Mouse (Mus musculus): ENCODE results near the gene Copz2.
"Not testable (repeated sequence)": the region's sequence is repeated elsewhere in the genome, so short reads cannot be mapped to it uniquely, and the experiment has no call there.

The Copz2 gene

DNA sequence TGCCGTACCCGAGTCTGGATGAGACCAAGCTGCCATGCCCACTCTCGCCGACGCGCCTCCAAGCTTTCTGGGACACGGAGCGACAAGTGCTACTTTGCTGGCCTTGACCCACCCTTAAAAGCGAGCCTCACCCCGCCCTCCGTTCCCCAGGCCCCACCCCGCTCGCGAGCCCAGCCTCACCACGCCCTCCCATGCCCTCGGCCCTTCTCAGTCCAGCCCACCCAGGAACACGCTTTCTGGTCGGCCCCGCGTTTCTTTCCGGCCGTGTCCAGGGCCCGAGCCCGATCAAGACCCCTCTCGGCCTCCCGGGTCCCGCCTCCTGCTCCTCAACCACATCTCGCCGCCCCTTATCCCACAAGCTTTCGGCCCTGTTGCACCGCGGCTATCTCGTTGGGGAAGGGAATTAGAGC is 20.3 kb upstream of the Copz2 start:
- in situ Hi-C loops (cut with MboI) = no loop called here

DNA sequence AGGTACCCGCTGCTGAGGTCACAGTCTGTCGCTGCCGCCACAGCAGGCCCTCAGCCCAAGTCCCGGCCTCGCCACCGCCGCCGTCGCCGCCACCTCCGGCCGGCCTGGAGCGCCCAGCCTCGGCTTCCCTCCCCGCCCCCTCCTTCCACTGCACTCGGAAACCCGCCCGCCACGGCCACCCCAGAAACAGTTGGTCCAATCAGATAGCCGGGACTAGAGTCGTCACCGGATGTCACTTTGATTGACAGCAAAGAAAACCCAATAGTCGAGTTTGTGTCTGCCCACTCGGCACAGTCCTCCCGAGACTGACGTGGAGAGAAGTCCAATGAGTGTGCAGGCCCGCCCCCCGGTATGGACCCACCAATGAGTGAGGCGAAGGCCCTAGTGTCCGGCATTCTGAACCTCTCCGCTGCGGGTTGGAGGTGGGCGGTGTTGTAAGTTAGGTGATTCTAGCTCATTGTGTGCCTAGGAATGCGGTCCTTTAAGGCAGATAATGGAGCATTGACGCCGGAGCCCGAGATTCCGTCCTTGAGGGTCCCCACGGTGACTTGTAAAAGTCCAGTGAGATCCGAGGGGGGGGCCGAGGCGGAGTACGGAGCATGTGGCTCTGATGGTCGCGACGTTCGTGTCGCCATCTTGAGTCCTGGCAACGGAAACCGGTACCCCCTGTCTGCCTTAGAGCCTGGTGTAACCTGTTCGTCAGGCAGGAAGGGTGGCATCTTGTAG is 19.7 kb upstream of the Copz2 start, which contains the start of gene Nfe2l1:
TSS of gene Nfe2l1 (minus strand) at position 156 of the 726 bp plus-strand sequence.
- in situ Hi-C loops (cut with MboI) = no loop called here

DNA sequence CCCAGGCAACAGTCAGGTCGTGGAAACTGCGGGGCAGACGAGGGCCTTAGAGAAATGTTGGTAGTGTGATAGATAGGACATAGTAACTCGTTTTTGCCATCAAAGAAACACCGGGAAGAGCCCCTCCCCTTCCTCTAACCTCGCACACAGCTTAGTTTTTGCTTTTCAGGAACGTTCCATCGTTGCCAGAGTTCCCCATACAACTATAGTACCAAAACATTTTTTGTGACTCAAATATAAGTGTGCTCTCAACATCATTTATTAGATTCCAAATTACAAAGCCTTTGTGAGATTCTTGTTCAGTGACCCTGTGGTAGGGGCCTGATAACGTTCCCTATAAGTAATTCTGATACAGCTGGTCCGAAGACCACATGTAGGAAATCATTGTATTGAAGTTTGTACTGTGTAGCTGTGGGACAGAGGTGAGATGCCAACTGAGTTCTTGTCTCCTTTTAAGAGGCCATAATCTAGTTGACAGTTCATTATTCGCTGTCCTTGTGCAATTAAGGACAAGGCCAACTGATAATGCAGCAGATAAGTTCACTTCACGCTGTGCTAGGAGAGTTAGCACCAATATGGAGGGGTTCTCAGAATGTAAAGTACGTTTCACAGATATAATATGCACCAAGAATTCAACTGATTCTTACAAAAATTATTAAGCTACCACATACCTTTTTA is 19.0 kb upstream of the Copz2 start:
- in situ Hi-C loops (cut with MboI) = no loop called here

DNA sequence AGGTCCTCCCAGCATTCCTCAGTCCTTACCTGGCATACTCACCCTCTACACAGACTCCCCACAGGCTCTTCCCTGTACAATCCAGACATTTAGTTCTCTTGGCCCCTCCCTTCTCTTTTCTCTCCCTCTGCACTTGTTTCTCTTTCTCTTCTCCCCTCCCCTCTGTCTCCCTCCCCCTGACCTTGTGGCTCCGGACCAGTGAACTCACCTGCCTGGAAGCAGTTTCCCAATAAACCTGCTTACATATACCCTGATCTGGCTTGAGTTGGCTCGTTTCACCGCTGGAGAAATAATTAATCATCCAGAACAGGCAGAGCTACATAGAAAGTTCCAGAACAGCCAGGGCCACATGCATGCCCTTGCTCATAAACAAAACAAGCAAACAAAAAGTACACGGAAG is 18.2 kb upstream of the Copz2 start:
- in situ Hi-C loops (cut with MboI) = no loop called here

DNA sequence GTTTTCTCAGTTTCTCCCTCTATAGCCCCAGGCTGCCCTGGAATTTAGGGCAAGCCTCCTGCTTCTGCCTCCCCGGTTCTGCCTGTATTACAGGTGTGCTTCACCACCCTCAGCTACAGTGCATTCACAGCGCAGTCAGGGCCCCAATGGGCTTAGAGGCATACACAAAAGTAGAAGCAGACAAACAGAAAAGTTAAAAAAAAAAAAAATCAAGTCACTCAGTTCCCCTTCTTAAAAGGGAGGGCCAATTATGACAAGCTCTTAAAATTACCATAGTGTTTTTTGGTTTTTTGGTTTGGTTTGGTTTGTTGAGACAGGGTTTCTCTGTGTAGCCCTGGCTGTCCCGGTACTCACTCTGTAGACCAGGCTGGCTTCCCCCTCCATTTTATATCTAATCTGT is 17.1 kb upstream of the Copz2 start:
- in situ Hi-C loops (cut with MboI) = no loop called here

DNA sequence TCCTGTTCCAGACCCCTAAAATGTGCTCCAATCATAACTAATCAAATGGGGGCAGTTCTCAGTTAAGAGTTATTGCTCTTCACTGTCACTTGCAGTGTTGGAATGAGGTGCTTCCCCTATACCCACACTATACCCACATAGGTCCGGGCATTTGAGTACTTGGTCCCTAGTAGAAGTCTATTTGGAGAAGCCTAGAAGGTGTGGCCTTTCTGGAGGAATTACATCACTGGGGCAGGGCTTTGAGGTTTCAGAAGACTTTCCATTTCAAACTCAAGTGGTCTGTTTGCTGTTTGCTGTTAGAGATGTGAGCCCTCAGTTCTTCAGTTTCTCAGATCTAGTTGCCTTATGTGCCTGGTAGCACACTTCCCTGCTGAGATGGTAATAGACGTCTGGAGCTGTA is 16.7 kb upstream of the Copz2 start:
- in situ Hi-C loops (cut with MboI) = no loop called here

DNA sequence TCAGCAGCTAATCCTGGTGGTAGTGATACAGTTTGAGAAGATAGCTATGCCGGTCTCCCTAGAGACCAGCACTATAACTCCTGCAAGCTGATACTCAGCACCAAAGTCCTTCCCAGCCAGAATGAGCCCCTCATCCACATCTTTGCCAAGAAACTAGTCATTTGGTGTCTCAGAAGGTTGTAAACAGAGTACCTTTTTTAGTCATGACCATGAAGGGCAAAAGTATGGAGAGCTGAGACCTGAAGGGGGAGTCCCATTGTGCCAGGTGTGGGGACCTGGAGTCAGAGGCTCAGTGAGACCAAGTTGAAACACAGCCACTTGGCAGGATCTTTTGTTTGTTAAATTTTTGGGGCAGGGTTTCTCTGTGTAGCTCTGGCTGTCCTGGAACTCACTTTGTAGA is 15.5 kb upstream of the Copz2 start:
- in situ Hi-C loops (cut with MboI) = no loop called here

DNA sequence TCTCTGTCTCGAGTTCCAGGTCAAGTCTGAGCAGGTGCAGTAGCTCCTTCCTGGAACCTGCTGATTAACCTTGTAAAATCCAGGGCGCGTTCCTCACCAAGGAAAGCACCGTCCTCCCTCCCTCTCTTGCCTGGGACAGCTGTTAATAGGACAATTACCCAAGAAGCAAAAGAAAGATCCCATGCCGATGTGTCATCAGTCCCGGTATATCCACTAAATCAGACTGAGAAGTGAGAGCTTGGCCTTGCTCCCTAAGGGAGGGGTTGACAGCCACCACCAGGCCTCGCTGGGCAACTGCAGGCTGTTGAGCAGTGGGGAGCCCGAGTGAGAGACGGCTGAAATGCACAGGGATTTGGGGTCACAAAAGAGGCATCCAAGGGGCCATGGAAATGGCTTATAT is 12.4 kb upstream of the Copz2 start:
- in situ Hi-C loops (cut with MboI) = no loop called here

DNA sequence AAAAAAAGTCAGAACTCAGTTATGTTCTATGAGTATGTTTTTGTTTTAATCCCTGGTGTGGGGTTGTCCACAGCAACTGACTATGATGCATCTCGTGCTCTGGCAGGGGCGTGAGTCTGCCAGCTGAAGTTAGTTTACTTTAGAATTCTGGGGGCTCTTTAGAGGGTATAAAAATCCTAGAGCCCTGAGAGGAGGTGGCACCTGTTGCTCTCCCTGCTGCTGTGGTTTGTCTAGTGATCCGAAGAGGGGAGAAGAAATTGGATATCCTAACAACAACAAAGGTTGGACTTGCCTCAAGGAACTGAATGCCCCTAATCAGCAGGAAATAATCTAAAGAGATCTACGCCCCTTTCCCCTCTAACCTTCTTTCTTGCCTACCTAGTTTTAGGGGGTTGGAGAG is 11.3 kb upstream of the Copz2 start:
- in situ Hi-C loops (cut with MboI) = no loop called here

DNA sequence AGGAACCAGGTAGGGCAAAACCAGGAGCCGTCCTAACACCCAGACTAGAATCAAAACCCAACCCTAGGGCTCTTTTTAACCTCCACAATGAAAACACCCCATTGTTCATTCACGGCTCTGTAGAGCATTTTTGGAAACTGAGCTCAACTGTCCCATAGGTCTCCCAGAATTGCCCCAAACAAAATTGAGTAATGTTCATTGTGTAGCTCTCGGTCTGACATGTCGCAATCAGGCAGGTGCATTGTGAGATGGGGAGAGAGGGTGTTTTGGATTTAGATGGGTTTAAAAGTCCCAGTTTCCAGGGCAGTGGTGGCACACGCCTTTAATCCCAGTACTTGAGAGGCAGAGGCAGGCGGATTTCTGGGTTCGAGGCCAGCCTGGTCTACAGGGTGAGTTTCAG is 10.2 kb upstream of the Copz2 start:
- in situ Hi-C loops (cut with MboI) = no loop called here

DNA sequence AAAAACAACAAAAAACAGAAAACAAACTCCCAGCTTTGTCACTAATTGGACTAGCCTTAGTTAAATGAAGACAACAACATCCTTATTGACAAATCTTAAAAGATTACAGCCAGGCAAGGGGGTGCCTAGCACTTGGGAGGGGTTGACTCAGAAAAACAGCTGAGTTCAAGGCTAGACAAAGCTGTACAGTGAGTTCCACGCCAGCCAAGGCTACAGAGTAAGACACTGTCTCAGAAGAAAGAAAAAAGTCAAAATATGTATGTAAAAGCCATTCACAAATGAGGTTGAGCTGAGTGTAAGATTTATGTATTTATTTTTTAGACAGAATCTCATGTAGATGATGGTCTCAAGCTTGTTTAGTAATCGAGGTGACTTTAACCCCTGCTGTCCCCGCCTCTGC is 9.8 kb upstream of the Copz2 start:
- in situ Hi-C loops (cut with MboI) = no loop called here

DNA sequence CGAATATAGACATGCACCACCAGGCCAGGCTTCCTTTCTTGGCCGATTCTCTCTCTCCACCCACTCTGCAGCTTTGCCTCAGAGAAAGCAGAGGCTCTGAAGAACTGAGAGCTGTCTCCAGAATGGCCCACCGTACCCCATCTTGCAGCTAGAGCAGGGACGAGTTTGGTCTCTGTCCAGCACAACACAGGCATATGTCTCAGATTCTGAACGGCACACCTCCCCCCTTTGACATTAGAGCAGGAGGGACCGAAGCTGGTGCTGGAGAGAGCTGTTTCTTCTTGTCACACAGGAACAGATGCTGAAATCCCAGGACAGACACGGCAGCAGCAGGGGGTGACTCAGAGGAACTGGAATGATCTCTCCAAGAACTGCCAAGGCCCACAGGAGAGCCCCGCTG is 9.4 kb upstream of the Copz2 start:
- in situ Hi-C loops (cut with MboI) = no loop called here

DNA sequence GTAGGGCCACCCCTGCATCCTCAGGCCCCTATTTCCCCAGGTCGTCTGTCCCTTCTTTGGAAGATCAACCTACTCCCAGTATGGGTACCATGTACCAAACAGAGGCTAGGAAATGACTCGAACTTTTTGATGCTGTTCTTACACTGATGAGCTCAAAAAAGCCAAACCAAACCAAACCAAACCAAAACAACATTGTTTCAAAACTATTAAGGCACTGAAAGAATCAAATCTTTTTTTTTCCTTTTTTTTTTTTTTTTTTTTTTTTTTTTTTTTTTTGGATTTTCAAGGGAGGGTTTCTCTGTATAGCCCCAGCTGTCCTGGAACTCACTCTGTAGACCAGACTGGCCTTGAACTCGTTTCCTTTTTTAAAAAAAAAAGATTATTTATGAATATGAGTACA is 6.0 kb upstream of the Copz2 start:
- in situ Hi-C loops (cut with MboI) = no loop called here

DNA sequence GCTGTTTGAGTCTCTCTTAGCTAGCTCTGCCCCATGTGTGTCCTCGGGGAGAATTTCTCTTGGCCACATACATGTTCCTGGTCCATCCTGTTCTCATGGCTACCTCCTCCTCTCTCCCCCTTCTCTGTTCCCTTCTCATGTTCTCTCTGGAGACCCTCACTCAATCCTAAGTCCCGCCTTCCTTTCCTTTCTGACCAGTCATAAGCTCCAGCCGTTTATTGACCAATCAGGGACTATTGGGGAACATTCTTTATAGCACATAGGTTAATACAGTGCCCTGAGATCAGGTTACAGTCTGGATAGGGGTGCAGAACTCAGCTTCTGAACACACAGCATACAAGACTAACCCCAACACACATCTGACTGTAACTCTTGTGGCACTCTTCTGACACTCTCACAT is 2.4 kb upstream of the Copz2 start:
- in situ Hi-C loops (cut with MboI) = no loop called here

DNA sequence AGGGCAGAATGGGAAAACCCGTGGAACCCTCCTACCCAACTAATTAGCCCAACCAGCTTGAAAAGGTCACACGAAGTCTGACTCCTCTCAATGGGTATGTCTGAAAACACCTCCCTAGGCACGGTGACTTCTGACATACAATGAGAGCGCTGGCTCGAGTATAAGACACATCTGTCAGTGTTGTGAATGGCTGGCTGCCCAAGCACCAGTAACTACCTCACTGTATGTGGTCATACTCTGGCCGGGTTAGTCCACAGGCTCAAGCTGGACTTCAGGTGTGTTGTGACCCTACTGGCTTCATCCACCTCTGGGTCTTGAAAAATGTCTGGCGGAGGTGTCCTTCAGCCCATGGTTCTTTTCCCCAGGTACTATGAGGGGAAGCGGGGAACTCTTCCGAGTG is 976 bp upstream of the Copz2 start:
- in situ Hi-C loops (cut with MboI) = no loop called here

DNA sequence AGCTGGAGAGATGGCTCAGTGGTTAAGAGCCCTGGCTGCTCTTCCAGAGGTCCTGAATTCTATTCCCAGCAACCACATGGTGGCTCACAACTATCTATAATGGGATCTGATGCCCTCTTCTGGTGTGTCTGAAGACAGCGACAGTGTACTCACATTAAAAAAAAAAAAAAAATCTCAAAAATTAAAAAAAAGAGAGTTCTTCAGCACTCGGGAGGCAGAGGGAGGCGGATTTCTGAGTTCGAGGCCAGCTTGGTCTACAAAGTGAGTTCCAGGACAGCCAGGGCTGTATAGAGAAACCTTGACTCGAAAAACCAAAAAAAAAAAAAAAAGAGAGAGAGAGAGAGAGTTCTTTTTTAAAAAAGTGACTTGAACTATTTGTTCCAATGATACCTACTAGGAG is 525 bp upstream of the Copz2 start:
- in situ Hi-C loops (cut with MboI) = not testable (repeated sequence)

DNA sequence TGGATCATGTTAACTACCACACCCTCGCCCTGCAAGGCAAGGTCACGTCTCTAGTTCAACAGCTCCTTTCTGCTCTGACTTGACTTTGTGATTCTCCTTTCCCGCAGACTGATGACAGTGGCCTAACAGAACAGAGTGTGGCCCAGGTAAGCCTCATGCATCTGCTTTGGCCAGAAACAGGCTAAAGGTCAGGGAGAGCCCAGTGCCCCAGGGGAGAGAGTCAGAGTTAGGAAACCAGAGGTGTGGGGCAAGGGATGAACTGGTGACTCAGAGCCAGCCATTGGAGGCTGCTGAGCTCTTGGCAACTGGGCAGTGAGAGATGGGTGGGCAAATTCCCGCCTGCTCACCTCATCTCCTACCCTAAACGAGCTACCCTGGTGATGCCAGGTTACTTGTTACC is 7.8 kb downstream of the Copz2 start:
- in situ Hi-C loops (cut with MboI) = loop anchor here (25.0 kb wide), 2 partner anchors 95 to 570 kb away; partner anchors contain the start of genes Hoxb6, Hoxb7 and Hoxb8

DNA sequence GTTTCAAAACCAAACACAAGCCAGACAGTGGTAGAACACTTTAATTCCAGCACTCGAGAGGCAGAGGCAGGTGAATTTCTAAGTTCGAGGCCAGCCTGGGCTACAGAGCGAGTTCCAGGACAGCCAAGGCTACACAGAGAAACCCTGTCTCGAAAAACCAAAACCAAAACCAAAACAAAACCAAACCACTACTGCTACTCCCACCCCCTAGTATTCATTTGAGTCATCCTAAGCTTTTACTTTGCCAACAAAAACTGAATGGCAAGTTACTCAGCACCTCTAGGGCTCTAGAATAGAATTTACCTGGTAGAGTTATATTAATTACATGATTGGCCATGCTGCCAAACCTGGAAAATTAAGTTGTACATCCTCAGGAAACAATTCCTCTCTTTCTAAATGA is 10.0 kb downstream of the Copz2 start:
- in situ Hi-C loops (cut with MboI) = loop anchor here (25.0 kb wide), 2 partner anchors 97 to 572 kb away; partner anchors contain the start of genes Hoxb6, Hoxb7 and Hoxb8

DNA sequence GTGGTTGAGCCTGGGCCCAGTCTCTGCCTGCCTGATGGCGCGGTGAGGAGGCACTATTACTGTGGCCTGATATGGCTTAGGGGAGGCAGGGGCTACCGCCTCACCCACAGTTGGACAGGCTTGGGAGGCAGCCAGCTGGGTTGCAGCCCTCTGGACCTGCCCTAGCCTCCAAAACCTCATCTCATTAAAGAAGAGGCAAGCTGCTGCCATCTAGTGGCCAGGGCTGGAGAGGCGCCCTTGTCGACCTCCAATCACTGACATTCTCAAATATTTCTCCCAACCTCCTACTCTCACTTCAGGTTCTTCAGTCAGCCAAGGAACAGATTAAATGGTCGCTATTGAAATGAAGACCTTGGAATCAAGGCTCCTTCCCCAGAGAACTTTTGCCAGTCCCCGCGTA is 10.9 kb downstream of the Copz2 start:
- in situ Hi-C loops (cut with MboI) = loop anchor here (25.0 kb wide), 2 partner anchors 98 to 573 kb away; partner anchors contain the start of genes Hoxb6, Hoxb7 and Hoxb8

DNA sequence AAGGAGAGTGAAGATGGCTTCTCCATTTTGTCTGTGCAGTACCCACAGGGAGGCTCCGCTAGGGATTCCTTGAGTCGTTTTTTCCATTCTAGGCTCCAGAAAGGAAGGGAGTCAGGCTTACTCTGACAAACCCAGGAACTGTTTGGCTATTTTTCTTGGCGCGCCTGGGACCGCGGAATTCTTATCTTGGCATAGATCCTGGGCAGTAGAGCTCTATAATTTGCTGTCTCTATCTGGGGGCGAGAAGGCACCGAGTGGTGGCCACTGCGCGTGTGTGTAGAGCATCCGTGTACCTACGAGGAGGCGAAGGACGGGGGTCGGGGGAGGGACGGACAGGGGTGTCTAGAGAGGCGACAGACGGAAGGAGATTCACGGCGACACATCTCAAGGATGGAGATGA is 11.8 kb downstream of the Copz2 start:
- in situ Hi-C loops (cut with MboI) = loop anchor here (25.0 kb wide), 2 partner anchors 99 to 574 kb away; partner anchors contain the start of genes Hoxb6, Hoxb7 and Hoxb8

DNA sequence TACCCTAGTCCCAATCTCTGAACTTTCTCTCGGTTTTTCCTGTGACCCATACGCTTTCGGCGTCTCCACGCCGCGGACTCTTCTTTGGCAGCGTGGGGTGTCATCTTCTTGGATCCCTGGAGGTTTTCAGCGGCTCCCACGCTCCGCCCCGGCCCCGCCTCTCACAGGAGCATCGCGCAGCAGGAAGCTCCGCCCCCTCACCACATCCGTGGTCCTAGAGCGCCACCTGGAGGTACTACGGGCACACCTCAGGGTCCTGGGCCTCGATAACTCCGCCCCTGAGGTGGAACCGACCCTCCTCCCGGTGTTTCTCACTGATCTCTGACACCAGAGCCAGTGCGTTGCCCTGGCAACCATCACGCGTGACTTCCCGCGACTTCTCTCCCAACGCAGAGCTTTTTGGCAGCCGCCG is 12.2 kb downstream of the Copz2 start:
- in situ Hi-C loops (cut with MboI) = loop anchor here (25.0 kb wide), 2 partner anchors 100 to 575 kb away; partner anchors contain the start of genes Hoxb6, Hoxb7 and Hoxb8

DNA sequence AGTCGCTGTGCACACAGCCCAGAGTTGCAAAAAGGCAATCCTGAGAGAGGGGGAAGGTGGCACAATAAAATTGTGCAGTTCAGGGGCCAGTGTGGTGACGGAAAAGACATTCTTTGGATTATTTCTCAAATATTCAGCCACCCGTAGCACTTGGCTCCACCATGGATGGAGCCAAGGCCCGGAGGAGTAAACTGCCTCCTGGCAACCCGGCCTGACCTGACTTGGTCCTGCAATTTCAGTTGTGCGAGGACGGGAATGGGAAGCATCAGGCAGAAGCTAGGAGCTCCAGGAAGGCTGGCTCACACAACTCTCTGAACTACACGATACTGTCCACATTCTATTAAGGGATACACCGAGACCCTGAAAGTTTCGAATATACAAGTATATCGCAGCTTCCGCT is 12.9 kb downstream of the Copz2 start:
- in situ Hi-C loops (cut with MboI) = loop anchor here (25.0 kb wide), 2 partner anchors 100 to 575 kb away; partner anchors contain the start of genes Hoxb6, Hoxb7 and Hoxb8
